Comparison of ENCODE assay signal across 9 mouse cellular contexts in the genomic region with DNA sequence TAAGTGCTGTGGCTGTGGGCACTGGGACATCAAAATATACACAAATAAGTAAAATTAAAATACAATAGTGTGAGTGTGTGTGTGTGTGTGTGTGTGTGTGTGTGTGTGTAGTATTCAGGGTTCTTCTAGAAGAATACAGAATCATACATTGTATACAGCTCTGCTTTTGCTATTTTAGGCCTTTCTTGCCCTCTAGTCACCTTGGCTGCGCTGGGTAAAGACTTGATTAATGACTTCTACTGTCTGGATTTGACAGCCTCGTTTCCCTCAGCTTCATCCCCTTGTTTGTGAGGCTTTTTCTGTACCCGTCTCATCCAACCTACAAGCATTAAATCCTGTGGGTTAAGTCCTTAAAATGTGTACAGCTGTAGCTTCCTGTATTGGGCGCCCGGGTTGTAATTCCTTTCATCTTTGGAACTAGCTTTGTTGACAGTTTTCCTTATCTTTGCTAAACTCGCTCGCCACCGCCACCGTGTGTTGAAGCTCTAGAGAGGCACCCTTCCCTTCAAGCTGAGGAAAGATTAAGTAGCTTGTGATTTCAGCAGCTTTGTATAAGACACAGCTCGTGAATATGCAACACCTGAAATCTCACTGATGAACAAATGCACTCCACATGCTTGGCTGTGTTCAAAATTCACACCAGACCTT. TPM values are rescaled to one million over a fixed set of nuclear protein-coding genes. Genes with fewer than 3 reads are reported as not detected.
DNase-seq lines count a peak whose midpoint lies in the region; ATAC-seq and TF ChIP-seq lines count a peak whose summit lies in the region.
"Had no signal": no experiment of that assay in that cellular context is flagged by ENCODE, and none has a peak within 500 bp of the region (broad histone marks: within the 10 kb centered on the region; RNA-seq: fewer than 3 reads in every experiment).

No protein-coding gene starts in this region.

- no peaks in the 10 kb centered on the region for H3K4me1 ChIP-seq in spleen, adult 2 months (ENCODE audit: control insufficient read depth, insufficient read depth, insufficient read length)
- H3K4me1 ChIP-seq in forebrain, embryonic 16.5 days (replicated peaks; ENCODE audit: control insufficient read depth, insufficient read depth, low read length) = 0 out of 2 replicates have a peak, but pooled peaks cover 3% of the 10 kb centered on the region
- H3K4me1 ChIP-seq in intestine, embryonic 14.5 days (replicated peaks; ENCODE audit: control insufficient read depth, insufficient read depth, low read length) = no peaks in the 10 kb centered on the region
- H3K4me1 ChIP-seq in limb, embryonic 14.5 days (ENCODE audit: control insufficient read depth, insufficient read depth, low read length) = no peaks in the 10 kb centered on the region

- peak; percentile 65 for ATAC-seq in forebrain, embryonic 16.5 days
- no peak for ATAC-seq in intestine, embryonic 14.5 days (replicated peaks; ENCODE audit: low FRiP score, low TSS enrichment, low read depth)
- ATAC-seq in limb, embryonic 14.5 days (ENCODE audit: low FRiP score, low read depth) = no peak

- no peaks in the 10 kb centered on the region for H3K27me3 ChIP-seq in spleen, adult 2 months (ENCODE audit: control insufficient read depth, insufficient read depth, low read length)
- no peaks in the 10 kb centered on the region for H3K27me3 ChIP-seq in forebrain, embryonic 16.5 days (replicated peaks; ENCODE audit: control insufficient read depth, insufficient read depth, low read length)
- no peaks in the 10 kb centered on the region for H3K27me3 ChIP-seq in intestine, embryonic 14.5 days (replicated peaks; ENCODE audit: control insufficient read depth, insufficient read depth, low read length)
- H3K27me3 ChIP-seq in limb, embryonic 14.5 days (ENCODE audit: control insufficient read depth, insufficient read depth, low read length) = no peaks in the 10 kb centered on the region

- no peaks in the 10 kb centered on the region for H3K36me3 ChIP-seq in spleen, adult 2 months (ENCODE audit: control insufficient read depth, insufficient read depth, low read length)
- no peaks in the 10 kb centered on the region for H3K36me3 ChIP-seq in forebrain, embryonic 16.5 days (ENCODE audit: control insufficient read depth, insufficient read depth)
- H3K36me3 ChIP-seq in intestine, embryonic 14.5 days (ENCODE audit: control insufficient read depth, insufficient read depth, low read length) = no peaks in the 10 kb centered on the region
- H3K36me3 ChIP-seq in limb, embryonic 14.5 days (ENCODE audit: control insufficient read depth, insufficient read depth, low read length) = no peaks in the 10 kb centered on the region

- TF ChIP-seq CTCF in spleen, adult 2 months (IDR thresholded peaks at IDR 0.05; ENCODE audit: extremely low read depth, insufficient read depth, insufficient read length, insufficient replicate concordance) = peak; percentile 54; the same call in 1 of the 2 replicates

- TF ChIP-seq POLR2A in spleen, adult 2 months (IDR thresholded peaks at IDR 0.05; ENCODE audit: low read depth, low read length) = no peak
- TF ChIP-seq POLR2A in limb, embryonic 14.5 days (IDR thresholded peaks at IDR 0.05; ENCODE audit: borderline replicate concordance, extremely low read depth, insufficient read depth, insufficient read length) = no peak

- no peak overlapping the region for H3K27ac ChIP-seq in spleen, adult 2 months (ENCODE audit: insufficient read depth, low read length)
- H3K27ac ChIP-seq in forebrain, embryonic 16.5 days (ENCODE audit: low read length) = no peak overlapping the region
- H3K27ac ChIP-seq in intestine, embryonic 14.5 days (ENCODE audit: low read depth) = no peak overlapping the region
- H3K27ac ChIP-seq in limb, embryonic 14.5 days (replicated peaks; ENCODE audit: low read depth, low read length) = no peak overlapping the region

- DNase-seq in spleen, adult 2 months (ENCODE audit: low read depth in 1 of 2, low spot score in 2 of 2) = no peak
- DNase-seq in spleen, postnatal 4 days (ENCODE audit: low spot score in 2 of 2) = no peak
- peak; percentile 78 for DNase-seq in adrenal gland, postnatal 10 days
- peak; percentile 68 for DNase-seq in intestine, embryonic 14.5 days (ENCODE audit: low spot score)
- peak; percentile 26 for DNase-seq in limb, embryonic 14.5 days (ENCODE audit: low spot score)
- DNase-seq in naive thymus-derived CD4-positive, alpha-beta T cell, adult 2 months (ENCODE audit: low read depth) = peak; percentile 61
- no peak for DNase-seq in spleen, postnatal 14 days (ENCODE audit: low spot score in 2 of 2)

- WGBS in spleen, adult 2 months = 27% methylated on average over 10 of the region's 10 CpGs
- 30% methylated on average over 10 of the region's 10 CpGs for WGBS in forebrain, embryonic 16.5 days
- WGBS in intestine, embryonic 14.5 days = 17% methylated on average over 10 of the region's 10 CpGs
- 29% methylated on average over 10 of the region's 10 CpGs for WGBS in limb, embryonic 14.5 days

- no peak overlapping the region for H3K4me2 ChIP-seq in forebrain, embryonic 16.5 days (ENCODE audit: low read length)
- H3K4me2 ChIP-seq in intestine, embryonic 14.5 days (ENCODE audit: low read length) = no peak overlapping the region
- no peak overlapping the region for H3K4me2 ChIP-seq in limb, embryonic 14.5 days (replicated peaks; ENCODE audit: low read depth, low read length, severe bottlenecking)

- no peak overlapping the region for H3K9ac ChIP-seq in forebrain, embryonic 16.5 days (replicated peaks; ENCODE audit: low read depth, low read length)
- H3K9ac ChIP-seq in intestine, embryonic 14.5 days (ENCODE audit: low read length) = no peak overlapping the region
- H3K9ac ChIP-seq in limb, embryonic 14.5 days (ENCODE audit: low read depth, low read length, severe bottlenecking) = no peak overlapping the region

- no peaks in the 10 kb centered on the region for H3K9me3 ChIP-seq in forebrain, embryonic 16.5 days (ENCODE audit: control insufficient read depth, low read length)
- 0 out of 2 replicates have a peak, but pooled peaks cover 6% of the 10 kb centered on the region for H3K9me3 ChIP-seq in intestine, embryonic 14.5 days (ENCODE audit: control insufficient read depth, low read length)
- H3K9me3 ChIP-seq in limb, embryonic 14.5 days (ENCODE audit: control insufficient read depth, low read length) = no peaks in the 10 kb centered on the region

- H3K4me3 ChIP-seq in spleen, adult 2 months (ENCODE audit: extremely low read depth, insufficient read depth, insufficient read length) = no peak overlapping the region
- H3K4me3 ChIP-seq in forebrain, embryonic 16.5 days (replicated peaks; ENCODE audit: low read length) = no peak overlapping the region
- no peak overlapping the region for H3K4me3 ChIP-seq in intestine, embryonic 14.5 days (ENCODE audit: low read depth, low read length)
- H3K4me3 ChIP-seq in limb, embryonic 14.5 days (replicated peaks; ENCODE audit: low read length) = no peak overlapping the region
- H3K4me3 ChIP-seq: erythroblast, embryonic 14.5 days had no signal

RNA-seq across cellular contexts. Expression of a gene that starts 9.6 kb away (rescaled TPM):
- polyA plus RNA-seq in spleen, adult 2 months (2012; rRNA removed) = 0.70 and 0.97 TPM in 2 replicates
- 10 to 100 TPM; 52.7 to 92.9 TPM for total RNA-seq in adrenal gland, postnatal 10 days (2021)
- 4.3 and 4.6 TPM in 2 replicates for polyA plus RNA-seq in forebrain, embryonic 16.5 days (2015; fragmentation: Nextera tagmentation; extraction: Ambion mirVana)
- 19.3 and 20.5 TPM in 2 replicates for polyA plus RNA-seq in intestine, embryonic 14.5 days (2014; fragmentation: Nextera tagmentation; extraction: Ambion mirVana)
- 9.4 and 10.0 TPM in 2 replicates for polyA plus RNA-seq in limb, embryonic 14.5 days (2012; rRNA removed)
- polyA plus RNA-seq in limb, embryonic 14.5 days (2014; fragmentation: Nextera tagmentation; extraction: Ambion mirVana) = 14.6 and 19.6 TPM in 2 replicates
- polyA plus RNA-seq: erythroblast, embryonic 14.5 days had no signal

RNA-seq across cellular contexts. Expression of a gene that starts 54.4 kb away (rescaled TPM):
- polyA plus RNA-seq in spleen, adult 2 months (2012; rRNA removed) = 11.3 and 12.2 TPM in 2 replicates
- total RNA-seq in adrenal gland, postnatal 10 days (2021) = 10 to 100 TPM; 46.9 to 56.3 TPM
- polyA plus RNA-seq in forebrain, embryonic 16.5 days (2015; fragmentation: Nextera tagmentation; extraction: Ambion mirVana) = 85.1 and 88.0 TPM in 2 replicates
- polyA plus RNA-seq in intestine, embryonic 14.5 days (2014; fragmentation: Nextera tagmentation; extraction: Ambion mirVana) = 69.0 and 71.8 TPM in 2 replicates
- polyA plus RNA-seq in limb, embryonic 14.5 days (2012; rRNA removed) = 49.6 and 57.1 TPM in 2 replicates
- 75.1 and 77.2 TPM in 2 replicates for polyA plus RNA-seq in limb, embryonic 14.5 days (2014; fragmentation: Nextera tagmentation; extraction: Ambion mirVana)

Comparison
In these comparisons a context has a peak if more than half of its experiments do, and no peak if none do; other contexts are left out.
1. DNase-seq: peak in adrenal gland, postnatal 10 days (single experiment), intestine, embryonic 14.5 days (single experiment), limb, embryonic 14.5 days (single experiment) and naive thymus-derived CD4-positive, alpha-beta T cell, adult 2 months (single experiment); none in spleen, adult 2 months (0 of 2), spleen, postnatal 4 days (0 of 2) and spleen, postnatal 14 days (0 of 2).